8 mouse cellular contexts compared by ENCODE assay signal in genomic region chr2:128123921-128124683, GRCm38 (mm10). TPM values are rescaled to one million over a fixed set of nuclear protein-coding genes. Genes with fewer than 3 reads are reported as not detected.
DNase-seq lines count a peak whose midpoint lies in the region; ATAC-seq lines count a peak whose summit lies in the region.

No protein-coding gene starts in this region.

- peaks cover 42% of the 10 kb centered on the region for H3K4me1 ChIP-seq in embryonic facial prominence, embryonic 13.5 days
- peaks cover 29% of the 10 kb centered on the region for H3K4me1 ChIP-seq in intestine, embryonic 14.5 days (replicated peaks; ENCODE audit: control insufficient read depth, insufficient read depth, low read length)
- peaks cover 31% of the 10 kb centered on the region for H3K4me1 ChIP-seq in lung, embryonic 16.5 days (replicated peaks; ENCODE audit: control insufficient read depth, insufficient read depth, low read length)
- peaks cover 33% of the 10 kb centered on the region for H3K4me1 ChIP-seq in stomach, embryonic 15.5 days

- no peak for ATAC-seq in embryonic facial prominence, embryonic 13.5 days (ENCODE audit: insufficient number of reproducible peaks, insufficient read depth, low FRiP score, low TSS enrichment, low read depth)
- no peak for ATAC-seq in intestine, embryonic 14.5 days (replicated peaks; ENCODE audit: low FRiP score, low TSS enrichment, low read depth)
- no peak for ATAC-seq in lung, embryonic 16.5 days (ENCODE audit: low read depth)
- no peak for ATAC-seq in stomach, embryonic 15.5 days (ENCODE audit: insufficient read depth, low FRiP score, low read depth)

- H3K27ac ChIP-seq in embryonic facial prominence, embryonic 13.5 days = no peak overlapping the region
- H3K27ac ChIP-seq in intestine, embryonic 14.5 days (ENCODE audit: low read depth) = no peak overlapping the region
- no peak overlapping the region for H3K27ac ChIP-seq in lung, embryonic 16.5 days (ENCODE audit: low read length)
- H3K27ac ChIP-seq in stomach, embryonic 15.5 days = no peak overlapping the region

- H3K27me3 ChIP-seq in embryonic facial prominence, embryonic 13.5 days = peaks cover 45% of the 10 kb centered on the region
- H3K27me3 ChIP-seq in intestine, embryonic 14.5 days (replicated peaks; ENCODE audit: control insufficient read depth, insufficient read depth, low read length) = peaks cover 18% of the 10 kb centered on the region; the same call in 1 of the 2 replicates
- H3K27me3 ChIP-seq in lung, embryonic 16.5 days (ENCODE audit: control insufficient read depth, insufficient read depth, low read depth, low read length) = peaks cover 7% of the 10 kb centered on the region; the same call in 1 of the 2 replicates
- peaks cover 11% of the 10 kb centered on the region for H3K27me3 ChIP-seq in stomach, embryonic 15.5 days (replicated peaks)

- H3K4me3 ChIP-seq in embryonic facial prominence, embryonic 13.5 days = peak overlapping the region; percentile 76
- peak overlapping the region; percentile 8 for H3K4me3 ChIP-seq in intestine, embryonic 14.5 days (ENCODE audit: low read depth, low read length)
- H3K4me3 ChIP-seq in lung, embryonic 16.5 days (ENCODE audit: low read length) = peak overlapping the region; percentile 85
- H3K4me3 ChIP-seq in stomach, embryonic 15.5 days (replicated peaks) = peak overlapping the region; percentile 70

- WGBS in embryonic facial prominence, embryonic 13.5 days = 3% methylated on average over 23 of the region's 23 CpGs
- WGBS in intestine, embryonic 14.5 days = 12% methylated on average over 23 of the region's 23 CpGs
- 7% methylated on average over 23 of the region's 23 CpGs for WGBS in lung, embryonic 16.5 days
- 15% methylated on average over 23 of the region's 23 CpGs for WGBS in stomach, embryonic 15.5 days

- no peaks in the 10 kb centered on the region for H3K9me3 ChIP-seq in embryonic facial prominence, embryonic 13.5 days
- H3K9me3 ChIP-seq in intestine, embryonic 14.5 days (ENCODE audit: control insufficient read depth, low read length) = no peaks in the 10 kb centered on the region
- H3K9me3 ChIP-seq in lung, embryonic 16.5 days (ENCODE audit: control insufficient read depth, low read length) = no peaks in the 10 kb centered on the region
- no peaks in the 10 kb centered on the region for H3K9me3 ChIP-seq in stomach, embryonic 15.5 days

- H3K4me2 ChIP-seq in embryonic facial prominence, embryonic 13.5 days = peak overlapping the region; percentile 92
- H3K4me2 ChIP-seq in intestine, embryonic 14.5 days (ENCODE audit: low read length) = peak overlapping the region; percentile 98
- H3K4me2 ChIP-seq in lung, embryonic 16.5 days (ENCODE audit: low read depth, low read length) = peak overlapping the region; percentile 77
- peak overlapping the region; percentile 95 for H3K4me2 ChIP-seq in stomach, embryonic 15.5 days

- H3K36me3 ChIP-seq in embryonic facial prominence, embryonic 13.5 days = no peaks in the 10 kb centered on the region
- no peaks in the 10 kb centered on the region for H3K36me3 ChIP-seq in intestine, embryonic 14.5 days (ENCODE audit: control insufficient read depth, insufficient read depth, low read length)
- 0 out of 2 replicates have a peak, but pooled peaks cover under 1% of the 10 kb centered on the region for H3K36me3 ChIP-seq in lung, embryonic 16.5 days (ENCODE audit: control insufficient read depth, insufficient read depth, low read length)
- H3K36me3 ChIP-seq in stomach, embryonic 15.5 days = no peaks in the 10 kb centered on the region

- DNase-seq in spleen, adult 18-20 months = peak; percentile 13 to 35
- DNase-seq in spleen, postnatal 4 days (ENCODE audit: low spot score in 2 of 2) = no peak
- DNase-seq in intestine, embryonic 14.5 days (ENCODE audit: low spot score) = peak; percentile 64
- no peak for DNase-seq in urinary bladder, postnatal 36 days (ENCODE audit: low spot score in 2 of 2)
- DNase-seq in adrenal gland, postnatal 25 days = no peak

- H3K9ac ChIP-seq in embryonic facial prominence, embryonic 13.5 days = no peak overlapping the region
- no peak overlapping the region for H3K9ac ChIP-seq in intestine, embryonic 14.5 days (ENCODE audit: low read length)
- peak overlapping the region; percentile 57 for H3K9ac ChIP-seq in lung, embryonic 16.5 days (ENCODE audit: low read length)
- H3K9ac ChIP-seq in stomach, embryonic 15.5 days = no peak overlapping the region

RNA-seq across cellular contexts. Expression of gene Bcl2l11, which starts 1.7 kb away (rescaled TPM):
- polyA plus RNA-seq in embryonic facial prominence, embryonic 13.5 days (2015; fragmentation: Nextera tagmentation; extraction: Ambion mirVana) = 20.8 and 23.6 TPM in 2 replicates
- 14.1 and 14.9 TPM in 2 replicates for polyA plus RNA-seq in intestine, embryonic 14.5 days (2014; fragmentation: Nextera tagmentation; extraction: Ambion mirVana)
- polyA plus RNA-seq in lung, embryonic 16.5 days (2015; fragmentation: Nextera tagmentation; extraction: Ambion mirVana) = 28.1 and 28.8 TPM in 2 replicates
- polyA plus RNA-seq in stomach, embryonic 15.5 days (2015; fragmentation: Nextera tagmentation; extraction: Ambion mirVana) = 17.4 and 19.9 TPM in 2 replicates
- 17.9 and 20.2 TPM in 2 replicates for total RNA-seq in adrenal gland, postnatal 25 days (2021)

Comparison
In these comparisons a context has a peak if more than half of its experiments do, and no peak if none do; other contexts are left out.
1. DNase-seq: peak in spleen, adult 18-20 months (2 of 2) and intestine, embryonic 14.5 days (single experiment); none in spleen, postnatal 4 days (0 of 2), urinary bladder, postnatal 36 days (0 of 2) and adrenal gland, postnatal 25 days (single experiment).
2. H3K4me3 ChIP-seq: peak in every context shown above with its lines; median percentile 85 in lung, embryonic 16.5 days; 76 in embryonic facial prominence, embryonic 13.5 days; 70 in stomach, embryonic 15.5 days; 8 in intestine, embryonic 14.5 days.
3. Peak in every context shown above with its lines, with median percentiles within 50 percentile points of each other: H3K4me2 ChIP-seq.